8 mouse cellular contexts compared by ENCODE assay signal in the genomic region with DNA sequence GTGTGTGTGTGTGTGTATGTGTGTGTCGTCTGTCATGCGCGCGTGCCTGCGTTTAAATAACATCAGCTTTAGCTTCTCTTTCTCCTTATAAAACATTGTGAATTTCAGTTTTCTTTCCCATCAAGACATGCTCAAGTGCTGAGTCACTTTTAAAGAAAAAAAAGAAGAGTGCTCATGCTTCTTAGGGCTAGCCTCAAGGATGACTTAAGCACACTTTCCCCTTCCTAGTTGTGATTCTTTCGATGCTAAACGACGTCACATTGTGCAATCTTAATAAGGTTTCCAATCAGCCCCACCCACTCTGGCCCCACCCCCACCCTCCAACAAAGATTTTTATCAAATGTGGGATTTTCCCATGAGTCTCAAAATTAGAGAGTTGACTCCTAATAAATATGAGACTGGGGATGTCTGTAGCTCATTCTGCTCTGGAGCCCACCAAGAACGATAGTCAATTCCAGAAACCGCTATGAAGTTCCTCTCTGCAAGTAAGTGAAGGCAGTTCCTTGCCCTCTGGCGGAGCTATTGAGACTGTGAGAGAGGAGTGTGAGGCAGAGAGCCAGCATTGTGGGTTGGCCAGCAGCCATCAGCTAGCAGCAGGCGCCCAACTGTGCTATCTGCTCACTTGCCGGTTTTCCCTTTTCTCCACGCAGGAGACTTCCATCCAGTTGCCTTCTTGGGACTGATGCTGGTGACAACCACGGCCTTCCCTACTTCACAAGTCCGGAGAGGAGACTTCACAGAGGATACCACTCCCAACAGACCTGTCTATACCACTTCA. TPM values are rescaled to one million over a fixed set of nuclear protein-coding genes. Genes with fewer than 3 reads are reported as not detected.
DNase-seq lines count a peak whose midpoint lies in the region; ATAC-seq and TF ChIP-seq lines count a peak whose summit lies in the region.

Gene Il6, plus strand, starts transcription at position 389 of the 778 bp plus-strand sequence.

- 7% methylated on average over 16 of the region's 16 CpGs for WGBS in bone marrow, adult 2 months
- 52% methylated on average over 16 of the region's 16 CpGs for WGBS in forebrain, embryonic 15.5 days
- WGBS in midbrain, embryonic 16.5 days = 71% methylated on average over 16 of the region's 16 CpGs

- TF ChIP-seq CTCF in bone marrow, adult 2 months (IDR thresholded peaks at IDR 0.05; ENCODE audit: control insufficient read depth, insufficient read depth, low read length) = peak; percentile 23; the same call in 1 of the 2 replicates

- H3K9ac ChIP-seq in forebrain, embryonic 15.5 days (replicated peaks) = no peak within 1 kb of the TSS
- H3K9ac ChIP-seq in midbrain, embryonic 16.5 days (ENCODE audit: low read depth, low read length) = no peak within 1 kb of the TSS

- no peak for TF ChIP-seq POLR2A in bone marrow, adult 2 months (IDR thresholded peaks at IDR 0.05; ENCODE audit: borderline replicate concordance, control insufficient read depth, low read depth, low read length)

- H3K9me3 ChIP-seq in forebrain, embryonic 15.5 days = no peaks in the 10 kb centered on the region
- H3K9me3 ChIP-seq in midbrain, embryonic 16.5 days (replicated peaks; ENCODE audit: control insufficient read depth, low read length, poor library complexity, severe bottlenecking) = no peaks in the 10 kb centered on the region

- H3K4me2 ChIP-seq in forebrain, embryonic 15.5 days (replicated peaks) = no peak within 1 kb of the TSS
- no peak within 1 kb of the TSS for H3K4me2 ChIP-seq in midbrain, embryonic 16.5 days (ENCODE audit: low read length)

- no peaks in the 10 kb centered on the region for H3K27me3 ChIP-seq in forebrain, embryonic 15.5 days
- no peaks in the 10 kb centered on the region for H3K27me3 ChIP-seq in midbrain, embryonic 16.5 days (ENCODE audit: control insufficient read depth, insufficient read depth, low read depth, low read length)

- DNase-seq in NIH3T3 (ENCODE audit: low read depth) = peak; percentile 98
- peak; percentile 95 to 96 for DNase-seq in heart, postnatal 10 days
- DNase-seq in layer of hippocampus, postnatal 10 days (ENCODE audit: low spot score in 2 of 2) = peak; percentile 94 to 96
- DNase-seq in lung, postnatal 4 days = peak; percentile 88 to 90
- peak; percentile 11 to 22 for DNase-seq in spleen, postnatal 14 days (ENCODE audit: low spot score in 2 of 2)

- no peak within 1 kb of the TSS for H3K4me3 ChIP-seq in bone marrow, adult 2 months (replicated peaks; ENCODE audit: control insufficient read depth, low read depth, low read length)
- H3K4me3 ChIP-seq in forebrain, embryonic 15.5 days = no peak within 1 kb of the TSS
- no peak within 1 kb of the TSS for H3K4me3 ChIP-seq in midbrain, embryonic 16.5 days (ENCODE audit: low read depth, low read length)

- H3K4me1 ChIP-seq in bone marrow, adult 2 months (ENCODE audit: control insufficient read depth, insufficient read depth, low read length) = peaks cover 2% of the 10 kb centered on the region
- peaks cover 3% of the 10 kb centered on the region; the same call in 1 of the 2 replicates for H3K4me1 ChIP-seq in forebrain, embryonic 15.5 days
- H3K4me1 ChIP-seq in midbrain, embryonic 16.5 days (ENCODE audit: control insufficient read depth, insufficient read depth, low read length) = no peaks in the 10 kb centered on the region

- ATAC-seq in forebrain, embryonic 15.5 days (replicated peaks) = peak; percentile 91
- ATAC-seq in midbrain, embryonic 16.5 days = no peak

- no peak within 1 kb of the TSS; the same call in 1 of the 2 replicates for H3K27ac ChIP-seq in bone marrow, adult 2 months (ENCODE audit: control insufficient read depth, insufficient read depth, low read depth, low read length, poor library complexity)
- H3K27ac ChIP-seq in forebrain, embryonic 15.5 days (replicated peaks) = no peak within 1 kb of the TSS
- H3K27ac ChIP-seq in midbrain, embryonic 16.5 days (ENCODE audit: low read length) = no peak within 1 kb of the TSS

- H3K36me3 ChIP-seq in forebrain, embryonic 15.5 days = no peaks in the 10 kb centered on the region
- H3K36me3 ChIP-seq in midbrain, embryonic 16.5 days (ENCODE audit: control insufficient read depth, insufficient read depth, low read length) = no peaks in the 10 kb centered on the region

- intact Hi-C loops in heart, postnatal 10 days (cut with DNase I) = loop anchor here (1.0 to 5.0 kb wide), 3 partner anchors 116 to 189 kb away; no protein-coding TSS in a partner anchor

RNA-seq across cellular contexts. Expression of gene Il6, which starts in this region (rescaled TPM):
- polyA plus RNA-seq in bone marrow, adult 2 months (2011; ENCODE audit: insufficient read depth, insufficient read length, low replicate concordance, missing spikeins) = 2.4 TPM in 1 of 2 replicates, not detected in the other
- polyA plus RNA-seq in forebrain, embryonic 15.5 days (2015; fragmentation: Nextera tagmentation; extraction: Ambion mirVana) = not detected in 2 replicates
- total RNA-seq in heart, postnatal 10 days (2021) = not detected
- not detected for total RNA-seq in layer of hippocampus, postnatal 10 days (2021)
- not detected in 2 replicates for polyA plus RNA-seq in midbrain, embryonic 16.5 days (2015; fragmentation: Nextera tagmentation; extraction: Ambion mirVana)

Comparison
In these comparisons a context has a peak if more than half of its experiments do, and no peak if none do; other contexts are left out.
1. Peak in ATAC-seq in forebrain, embryonic 15.5 days; RNA of the gene not detected or under 1 TPM.
2. Peak in DNase-seq in heart, postnatal 10 days; RNA of the gene not detected or under 1 TPM.
3. Peak in DNase-seq in layer of hippocampus, postnatal 10 days; RNA of the gene not detected or under 1 TPM.
4. DNase-seq: peak in every context shown above with its lines; median percentile 98 in NIH3T3; 96 in heart, postnatal 10 days; 95 in layer of hippocampus, postnatal 10 days; 89 in lung, postnatal 4 days; 16 in spleen, postnatal 14 days.